Mouse (Mus musculus) G1E-ER4 (cell line): ENCODE measurements at regions not wholly inside any gene's neighbourhood (a gene's known extent, or its start where the extent isn't known, plus 50 kb on each side); places are given as distances from the start of the nearest gene placed in this dataset.

Source experiments
- GATA1 ChIP-seq: IDR thresholded peaks from one replicate; pipeline ENCODE4 v1.8.0; 2012; ENCODE audit warnings: low read length, inconsistent platforms

- no peak for TF ChIP-seq GATA1
Measured at GRCm38 (mm10) chr1:35978116-35978515, 90.1 kb upstream of the Hs6st1 start.

- TF ChIP-seq GATA1, result no peak
Measured at GRCm38 (mm10) chr1:35978766-35979165, 89.4 kb upstream of the Hs6st1 start.

GRCm38 (mm10) chr1:35981226-35981625, 87.0 kb upstream of the Hs6st1 start:
- no peak for TF ChIP-seq GATA1

GRCm38 (mm10) chr1:35983361-35983760, 84.8 kb upstream of the Hs6st1 start:
- TF ChIP-seq GATA1, result no peak

GRCm38 (mm10) chr1:35985318-35985717, 82.9 kb upstream of the Hs6st1 start:
- no peak for TF ChIP-seq GATA1

GRCm38 (mm10) chr1:35986666-35987065, 81.5 kb upstream of the Hs6st1 start:
- no peak for TF ChIP-seq GATA1

- TF ChIP-seq GATA1, result no peak
Measured at GRCm38 (mm10) chr1:35992227-35992909, 75.8 kb upstream of the Hs6st1 start.

GRCm38 (mm10) chr1:35992937-35993336, 75.3 kb upstream of the Hs6st1 start:
- TF ChIP-seq GATA1, result no peak

GRCm38 (mm10) chr1:35995691-35996090, 72.5 kb upstream of the Hs6st1 start:
- TF ChIP-seq GATA1, result no peak

- no peak for TF ChIP-seq GATA1
Measured at GRCm38 (mm10) chr1:36001319-36001718, 66.9 kb upstream of the Hs6st1 start.

- no peak for TF ChIP-seq GATA1
Measured at GRCm38 (mm10) chr1:36001821-36002220, 66.4 kb upstream of the Hs6st1 start.

- TF ChIP-seq GATA1, result no peak
Measured at GRCm38 (mm10) chr1:36003592-36003991, 64.6 kb upstream of the Hs6st1 start.

GRCm38 (mm10) chr1:36008598-36008997, 59.6 kb upstream of the Hs6st1 start:
- no peak for TF ChIP-seq GATA1

GRCm38 (mm10) chr1:36009010-36009619, 59.1 kb upstream of the Hs6st1 start:
- TF ChIP-seq GATA1, result no peak

- TF ChIP-seq GATA1, result no peak
Measured at GRCm38 (mm10) chr1:36010151-36010550, 58.0 kb upstream of the Hs6st1 start.

GRCm38 (mm10) chr1:36010834-36011233, 57.4 kb upstream of the Hs6st1 start:
- TF ChIP-seq GATA1, result no peak

GRCm38 (mm10) chr1:36012081-36012765, 56.0 kb upstream of the Hs6st1 start:
- TF ChIP-seq GATA1, result no peak
